Mouse (Mus musculus) liver, embryonic 13.5 days (tissue): Measurements from ENCODE around the gene Wdr48. TPM values are rescaled to one million over a fixed set of nuclear protein-coding genes. Genes with fewer than 3 reads are reported as not detected.
A peak's percentile ranks its signal among the peaks of the same experiment; 100 is the strongest.

Source experiments
- ATAC-seq: fragments of 200-750 bp; cut with Nextera tagmentation; 2 replicates; pipeline ENCODE4 v1.8.0; 2017; ENCODE audit warnings: low read depth, mild to moderate bottlenecking, moderate number of reproducible peaks, moderate library complexity
- DNase-seq: peaks from one replicate; pipeline ENCODE4 v3.0.0; 2022
- H3K27ac ChIP-seq: fragments of 300-500 bp; sonication (generic); 2 replicates; pipeline ENCODE4 v1.5.1; 2015; ENCODE audit warnings: moderate library complexity, mild to moderate bottlenecking, inconsistent platforms
- H3K27me3 ChIP-seq: fragments of 300-500 bp; sonication (generic); 2 replicates; pipeline ENCODE4 v1.6.1; 2015; ENCODE audit warnings: mild to moderate bottlenecking, inconsistent platforms
- H3K36me3 ChIP-seq: fragments of 300-500 bp; sonication (generic); 2 replicates; pipeline ENCODE4 v1.6.1; 2015; ENCODE audit warnings: mild to moderate bottlenecking, inconsistent platforms
- H3K4me1 ChIP-seq: fragments of 300-500 bp; sonication (generic); replicated peaks from 2 replicates; pipeline ENCODE4 v1.6.1; 2015; ENCODE audit warnings: inconsistent platforms
- H3K4me2 ChIP-seq: fragments of 300-500 bp; sonication (generic); 2 replicates; pipeline ENCODE4 v1.6.1; 2015; ENCODE audit warnings: inconsistent platforms, mild to moderate bottlenecking, moderate library complexity
- H3K4me3 ChIP-seq: fragments of 300-500 bp; sonication (generic); replicated peaks from 2 replicates; pipeline ENCODE4 v1.5.1; 2015; ENCODE audit warnings: mild to moderate bottlenecking, inconsistent platforms
- H3K9ac ChIP-seq: fragments of 300-500 bp; sonication (generic); 2 replicates; pipeline ENCODE4 v1.6.1; 2015; ENCODE audit warnings: mild to moderate bottlenecking, inconsistent platforms
- H3K9me3 ChIP-seq: fragments of 300-500 bp; sonication (generic); replicated peaks from 2 replicates; pipeline ENCODE4 v1.6.1; 2016; ENCODE audit warnings: inconsistent platforms
- WGBS: fragments of 180-500 bp; shearing (Covaris S2); methylation state at CpG from one replicate; pipeline ENCODE4 v1.1.7; 2015; ENCODE audit not compliant: insufficient replicate concordance; 5-methylcytosine and 5-hydroxymethylcytosine counted together
- polyA plus RNA-seq: library from polyadenylated mRNA; unstranded; fragments of >200 nt; fragmentation: Nextera tagmentation; extraction: Ambion mirVana; gene quantifications from 2 replicates; pipeline ENCODE4 v1.2.1, GENCODE M21; 2015

Wdr48 gene
- polyA plus RNA-seq, 1 experiment from 2014 or later = 22.8 TPM

DNA sequence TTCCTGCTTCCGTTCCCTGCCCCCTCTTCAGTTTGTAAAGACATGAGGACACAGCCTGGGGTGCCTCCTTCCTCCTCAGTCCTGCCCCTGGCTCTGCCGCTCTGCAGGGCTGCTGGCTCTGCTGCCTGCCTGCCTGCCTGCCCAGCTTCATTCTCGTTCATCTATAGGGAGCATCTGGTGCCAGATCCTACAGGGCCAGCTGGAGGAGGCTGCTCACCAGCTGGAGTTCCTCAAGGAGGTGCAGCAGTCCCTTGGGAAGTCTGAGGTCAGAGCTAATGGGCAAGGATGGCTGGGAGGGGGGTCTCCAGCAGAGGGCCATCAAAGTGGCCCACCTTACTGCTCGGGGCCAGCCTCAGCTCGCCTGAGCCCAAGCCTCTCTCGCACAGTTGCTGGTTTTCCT is 55.8 kb downstream of the Wdr48 start:
- ATAC-seq = no peak

DNA sequence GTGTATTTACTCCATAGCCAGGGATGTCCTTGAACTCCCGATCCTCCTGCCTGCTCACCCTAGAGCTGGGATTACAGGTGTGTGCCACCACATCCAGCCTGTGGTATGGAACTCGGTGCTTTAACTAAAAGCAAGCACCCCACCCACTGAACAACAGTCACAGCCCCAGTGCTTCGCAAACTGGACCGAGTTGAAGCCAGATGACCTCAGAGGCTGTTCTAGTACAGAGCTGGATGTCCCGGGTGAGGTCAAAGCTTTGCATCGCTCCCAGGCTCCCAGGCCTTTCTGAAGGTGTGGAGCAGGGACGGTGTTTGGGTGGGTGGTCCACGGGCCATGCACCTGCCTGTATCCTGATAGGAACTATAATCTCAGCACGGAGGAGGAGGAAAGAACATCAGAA is 56.7 kb downstream of the Wdr48 start:
- no peak overlapping the region for H3K9ac ChIP-seq
- H3K36me3 ChIP-seq = no peaks in the 10 kb centered on the region
- no peaks in the 10 kb centered on the region for H3K9me3 ChIP-seq
- no peaks in the 10 kb centered on the region for H3K4me1 ChIP-seq
- DNase-seq (no peak), ATAC-seq (no peak)
- no peak overlapping the region for H3K4me3 ChIP-seq
- H3K4me2 ChIP-seq = no peak overlapping the region
- H3K27ac ChIP-seq = no peak overlapping the region
- 72% methylated on average over 9 of the region's 9 CpGs for WGBS
- H3K27me3 ChIP-seq = no peaks in the 10 kb centered on the region

More for the DNA sequence above, 55.8 kb downstream of the Wdr48 start:
- Histone ChIP-seq H3K9ac (no peak overlapping the region), H3K4me1 (no peaks in the 10 kb centered on the region), H3K9me3 (no peaks in the 10 kb centered on the region), H3K27ac (no peak overlapping the region), H3K27me3 (no peaks in the 10 kb centered on the region), H3K4me2 (no peak overlapping the region), H3K4me3 (no peak overlapping the region), H3K36me3 (no peaks in the 10 kb centered on the region)
- WGBS = 55% methylated on average over 6 of the region's 6 CpGs
- no peak for DNase-seq

DNA sequence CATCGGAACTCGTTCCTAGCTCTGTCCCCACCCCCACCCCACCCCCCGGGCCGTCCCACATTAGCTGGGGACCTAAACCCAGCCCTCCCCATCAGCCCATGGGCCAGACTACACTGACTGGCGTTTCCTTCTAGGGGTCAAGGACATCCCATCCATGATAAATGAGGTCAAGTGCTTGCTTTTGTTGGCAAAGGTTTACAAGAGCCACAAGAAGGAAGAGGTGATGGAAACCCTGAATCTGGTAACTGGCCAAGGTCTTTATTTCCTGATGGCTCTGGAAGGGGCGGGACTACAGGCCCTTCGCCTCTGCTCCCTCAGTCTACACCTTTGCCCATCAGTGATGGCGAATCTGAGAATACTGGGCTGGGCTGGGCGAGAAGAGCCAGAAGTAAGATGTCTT is 64.2 kb downstream of the Wdr48 start:
- Histone ChIP-seq H3K4me3 (no peak overlapping the region), H3K9ac (no peak overlapping the region), H3K27ac (no peak overlapping the region), H3K36me3 (no peaks in the 10 kb centered on the region), H3K4me1 (peaks cover 10% of the 10 kb centered on the region), H3K4me2 (no peak overlapping the region), H3K9me3 (no peaks in the 10 kb centered on the region), H3K27me3 (no peaks in the 10 kb centered on the region)
- no peak for ATAC-seq
- DNase-seq = no peak
- 55% methylated on average over 9 of the region's 9 CpGs for WGBS

DNA sequence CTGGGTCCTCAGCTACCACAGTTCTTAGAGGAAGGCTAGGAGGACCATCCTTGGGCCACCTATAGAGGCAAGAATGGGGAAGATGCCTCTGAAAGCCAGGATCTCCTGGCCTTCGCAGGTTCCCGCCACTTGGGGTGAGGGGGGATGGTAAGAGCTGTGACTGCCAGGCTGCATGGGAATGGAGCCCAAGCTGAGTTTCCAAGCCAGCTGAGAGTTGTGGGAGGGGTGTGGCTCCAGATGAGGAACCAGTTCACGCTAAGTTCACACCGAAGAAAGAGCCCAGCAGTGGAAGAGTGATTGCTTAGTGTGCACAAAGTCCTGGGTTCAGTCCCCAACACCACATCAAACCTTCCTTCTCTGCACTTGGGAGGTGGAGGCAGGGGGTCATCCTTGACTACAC is 67.5 kb downstream of the Wdr48 start:
- DNase-seq = no peak
- Histone ChIP-seq H3K4me2 (no peak overlapping the region), H3K27ac (no peak overlapping the region), H3K36me3 (no peaks in the 10 kb centered on the region), H3K9me3 (no peaks in the 10 kb centered on the region), H3K27me3 (no peaks in the 10 kb centered on the region), H3K4me1 (peaks cover 21% of the 10 kb centered on the region), H3K4me3 (no peak overlapping the region), H3K9ac (no peak overlapping the region)
- 57% methylated on average over 4 of the region's 4 CpGs for WGBS
- ATAC-seq = no peak

DNA sequence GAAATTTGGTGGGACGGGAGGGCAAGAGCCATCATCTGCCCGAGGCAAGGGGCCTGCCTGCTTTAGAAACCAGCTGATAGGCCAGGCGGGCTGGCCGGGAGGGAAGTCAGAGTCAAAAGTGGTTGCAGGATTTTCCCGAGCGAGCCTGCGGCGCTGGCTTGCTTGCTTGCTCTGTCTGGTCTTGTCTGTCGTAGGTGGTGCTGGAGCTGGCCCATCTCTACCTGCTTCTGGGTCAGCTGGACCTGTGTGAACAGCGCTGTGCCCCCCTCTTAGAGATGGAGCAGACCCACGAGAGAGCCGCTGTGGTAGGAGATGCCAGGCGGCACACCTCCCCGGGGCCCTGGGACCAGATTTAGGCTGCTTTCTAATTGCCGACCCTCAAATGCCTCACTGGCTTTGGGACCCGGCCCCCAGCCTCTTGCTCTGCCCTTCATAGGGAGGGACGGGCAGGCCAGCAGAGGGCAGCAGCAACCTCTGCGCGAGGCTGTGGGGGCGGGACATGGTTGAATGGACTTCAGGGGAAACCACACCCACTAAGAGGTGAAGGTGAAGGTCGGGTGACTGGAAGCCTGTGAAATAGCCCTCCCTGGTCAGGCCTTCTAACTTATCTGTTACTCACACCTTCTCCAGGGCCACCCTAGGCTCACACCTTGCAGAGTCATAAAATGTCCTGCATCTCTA is 68.4 kb downstream of the Wdr48 start:
- Histone ChIP-seq H3K36me3 (no peaks in the 10 kb centered on the region), H3K4me2 (peak overlapping the region; percentile 34), H3K4me1 (peaks cover 21% of the 10 kb centered on the region), H3K27me3 (no peaks in the 10 kb centered on the region), H3K27ac (no peak overlapping the region), H3K9me3 (no peaks in the 10 kb centered on the region), H3K9ac (peak overlapping the region; percentile 15; the same call in 1 of the 2 replicates), H3K4me3 (peak overlapping the region; percentile 11)
- 11% methylated on average over 21 of the region's 21 CpGs for WGBS
- peak; percentile 78 for ATAC-seq
- DNase-seq = peak; percentile 61

DNA sequence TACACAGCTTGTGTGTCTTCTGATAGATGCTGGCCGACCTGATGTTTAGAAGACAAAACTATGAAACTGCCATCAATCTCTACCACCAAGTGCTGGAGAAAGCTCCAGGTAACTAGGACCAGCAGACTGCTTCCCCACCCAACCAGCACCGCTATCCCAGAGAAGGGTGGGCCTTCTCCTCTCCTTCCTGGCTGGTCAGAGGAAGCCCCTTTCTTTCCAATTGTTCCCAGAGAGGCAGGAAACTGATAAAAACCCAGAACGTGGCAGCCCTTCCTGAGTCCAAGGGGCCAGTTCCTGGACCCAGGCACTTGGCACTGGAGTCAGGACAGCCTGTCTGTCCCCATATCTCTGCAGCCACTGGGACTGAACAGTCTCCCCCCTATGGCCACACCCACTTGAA is 69.5 kb downstream of the Wdr48 start:
- WGBS = 48% methylated on average over 3 of the region's 3 CpGs
- Histone ChIP-seq H3K9me3 (no peaks in the 10 kb centered on the region), H3K4me3 (no peak overlapping the region), H3K9ac (no peak overlapping the region), H3K36me3 (no peaks in the 10 kb centered on the region), H3K27ac (no peak overlapping the region; the same call in 1 of the 2 replicates), H3K27me3 (no peaks in the 10 kb centered on the region), H3K4me1 (peaks cover 21% of the 10 kb centered on the region), H3K4me2 (no peak overlapping the region)
- ATAC-seq (peak; percentile 42), DNase-seq (no peak)

DNA sequence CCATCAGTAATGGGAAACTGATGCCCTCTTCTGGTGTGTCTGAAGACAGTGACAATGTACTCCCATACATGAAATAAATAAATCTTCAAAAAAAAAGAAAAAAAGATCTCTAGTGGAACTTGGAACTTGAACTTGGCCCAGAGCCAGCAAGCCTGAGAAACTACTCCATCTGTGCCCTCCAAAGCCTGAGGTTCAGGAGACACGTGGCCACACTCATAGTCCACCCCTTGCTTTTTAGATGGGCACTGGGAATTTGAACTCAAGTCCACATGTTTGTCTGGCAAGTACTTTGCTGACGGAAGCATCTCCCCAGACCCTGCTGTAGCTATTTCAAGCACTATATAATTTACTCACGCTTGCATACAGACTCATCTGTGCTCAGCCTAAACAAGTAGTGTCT is 70.5 kb downstream of the Wdr48 start:
- Histone ChIP-seq H3K36me3 (no peaks in the 10 kb centered on the region), H3K27ac (no peak overlapping the region), H3K9me3 (no peaks in the 10 kb centered on the region), H3K4me1 (peaks cover 21% of the 10 kb centered on the region), H3K9ac (no peak overlapping the region), H3K27me3 (no peaks in the 10 kb centered on the region), H3K4me3 (no peak overlapping the region), H3K4me2 (no peak overlapping the region)
- DNase-seq (no peak), ATAC-seq (no peak)
- 49% methylated on average over 3 of the region's 3 CpGs for WGBS

DNA sequence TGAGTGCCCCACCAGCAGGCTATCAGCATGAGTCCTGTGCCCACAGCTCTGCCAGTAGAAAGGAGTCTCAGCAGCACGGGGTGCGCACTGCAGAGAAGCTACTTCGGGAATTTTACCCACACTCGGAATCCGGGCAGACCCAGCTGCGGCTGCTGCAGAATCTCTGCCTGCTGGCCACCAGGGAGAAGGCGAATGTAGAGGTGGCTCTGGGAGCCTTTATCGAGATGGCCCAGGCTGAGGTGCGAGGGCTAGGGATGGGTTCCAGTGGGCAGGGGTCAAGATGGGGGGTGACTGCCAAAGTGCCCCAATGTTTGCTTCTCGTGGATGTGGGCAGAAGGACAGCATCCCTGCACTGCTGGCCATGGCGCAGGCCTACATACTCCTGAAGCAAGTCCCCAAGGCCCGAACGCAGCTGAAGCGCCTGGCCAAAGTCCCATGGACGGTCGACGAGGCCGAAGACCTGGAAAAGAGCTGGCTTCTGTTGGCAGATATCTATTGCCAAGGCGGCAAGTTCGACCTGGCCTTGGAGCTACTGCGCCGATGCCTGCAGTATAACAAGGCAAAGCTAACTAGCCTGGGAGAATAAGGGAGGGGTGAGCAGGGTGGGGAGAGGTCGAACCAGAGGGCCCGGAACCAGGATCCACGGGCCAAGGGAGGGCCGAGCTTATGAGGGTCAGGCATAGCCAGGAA is 71.7 kb downstream of the Wdr48 start:
- no peak for ATAC-seq
- WGBS = 83% methylated on average over 26 of the region's 26 CpGs
- Histone ChIP-seq H3K36me3 (no peaks in the 10 kb centered on the region), H3K9me3 (no peaks in the 10 kb centered on the region), H3K4me3 (no peak overlapping the region), H3K4me2 (no peak overlapping the region), H3K9ac (no peak overlapping the region), H3K27me3 (no peaks in the 10 kb centered on the region), H3K4me1 (peaks cover 21% of the 10 kb centered on the region), H3K27ac (no peak overlapping the region)
- no peak for DNase-seq

DNA sequence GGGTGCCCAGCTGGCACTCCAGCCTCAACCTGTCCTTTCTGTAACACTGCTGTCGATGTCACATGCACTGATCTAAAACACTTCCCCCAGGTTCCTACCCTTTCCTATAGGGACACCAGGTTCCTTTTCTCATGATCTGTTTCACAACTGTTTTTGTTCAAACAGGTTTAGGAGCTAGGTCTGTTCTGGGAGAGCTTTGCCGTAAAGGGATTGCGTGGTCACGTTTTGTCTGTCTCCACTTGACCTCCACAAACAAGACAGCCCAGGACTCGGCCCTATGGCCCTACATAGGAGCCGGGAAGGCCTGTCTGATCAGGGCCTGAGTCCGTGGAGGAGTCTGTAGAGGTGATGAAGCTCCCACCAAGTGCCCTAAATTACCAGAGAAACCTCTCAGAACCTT is 75.1 kb downstream of the Wdr48 start:
- Histone ChIP-seq H3K4me1 (peaks cover 5% of the 10 kb centered on the region), H3K9ac (no peak overlapping the region), H3K27ac (no peak overlapping the region), H3K36me3 (peaks cover 23% of the 10 kb centered on the region), H3K9me3 (no peaks in the 10 kb centered on the region), H3K4me2 (no peak overlapping the region), H3K4me3 (no peak overlapping the region), H3K27me3 (no peaks in the 10 kb centered on the region)
- DNase-seq (no peak), ATAC-seq (no peak)
- WGBS = 69% methylated on average over 7 of the region's 7 CpGs

DNA sequence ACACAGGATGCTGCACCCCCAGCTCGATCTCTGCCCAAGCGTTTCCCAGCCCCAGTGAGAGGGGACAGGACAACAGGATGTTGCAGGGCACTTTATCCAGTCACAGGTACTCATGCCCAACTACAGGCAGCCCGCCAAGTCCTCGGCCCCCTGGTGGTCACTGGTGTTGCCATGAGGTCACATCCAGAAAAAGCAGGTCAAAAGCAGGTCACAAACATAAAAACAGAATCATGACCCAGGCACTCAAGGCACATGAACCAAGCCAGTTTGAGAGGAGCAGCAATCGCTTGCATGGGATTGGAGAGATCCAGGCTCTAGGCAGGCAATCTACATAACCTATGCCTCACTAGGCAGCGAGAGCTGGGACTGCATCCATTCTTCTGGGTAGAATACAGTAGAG is 75.5 kb downstream of the Wdr48 start:
- Histone ChIP-seq H3K27me3 (no peaks in the 10 kb centered on the region), H3K27ac (no peak overlapping the region), H3K4me2 (no peak overlapping the region), H3K36me3 (peaks cover 23% of the 10 kb centered on the region), H3K9me3 (no peaks in the 10 kb centered on the region), H3K4me1 (peaks cover 4% of the 10 kb centered on the region; the same call in 1 of the 2 replicates), H3K4me3 (no peak overlapping the region), H3K9ac (no peak overlapping the region)
- DNase-seq (no peak), ATAC-seq (no peak)
- 40% methylated on average over 6 of the region's 6 CpGs for WGBS

DNA sequence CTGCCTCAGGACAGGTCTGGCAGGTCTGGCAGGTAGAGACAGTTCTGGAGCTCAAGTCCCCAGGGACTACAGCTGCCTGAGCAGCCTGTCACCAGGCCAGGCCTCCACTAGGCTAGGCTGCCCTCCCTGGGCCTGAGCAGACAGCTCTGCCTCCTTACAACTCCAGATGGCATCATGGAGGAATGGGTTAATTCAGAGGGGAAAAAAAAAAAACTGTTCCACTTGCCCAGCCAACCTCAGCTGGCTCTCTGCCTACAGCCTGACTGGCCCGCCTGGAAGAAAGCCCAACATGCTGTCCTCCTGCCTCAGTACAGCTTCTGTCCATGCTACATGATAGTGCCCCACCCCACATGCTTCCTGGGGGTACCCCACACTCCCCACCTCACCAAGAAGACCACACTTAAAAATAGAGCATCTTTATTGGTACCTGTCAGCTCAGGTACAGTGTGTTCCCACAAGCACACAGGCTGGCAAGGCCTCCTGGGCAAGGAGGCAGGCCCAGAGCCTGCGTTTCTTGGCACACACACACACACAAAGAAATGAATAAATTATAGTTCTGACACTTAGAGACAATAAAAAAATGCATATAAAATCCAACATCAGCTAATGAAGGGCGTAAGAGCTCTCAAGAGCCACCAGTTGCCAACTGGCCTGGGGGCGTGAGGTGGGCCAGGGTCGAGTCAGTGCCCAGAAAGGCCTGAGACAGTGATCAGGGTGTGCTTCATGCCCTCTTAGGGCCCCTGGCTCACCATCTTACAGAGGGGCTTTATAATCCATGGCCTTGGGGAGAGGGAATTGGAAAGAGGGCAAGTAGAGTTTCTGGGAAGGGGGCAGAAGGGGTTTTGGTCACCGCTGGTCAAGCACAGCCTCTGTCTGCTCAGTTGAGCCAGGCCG is 76.3 kb downstream of the Wdr48 start:
- H3K4me1 ChIP-seq = peaks cover 4% of the 10 kb centered on the region; the same call in 1 of the 2 replicates
- H3K36me3 ChIP-seq = peaks cover 23% of the 10 kb centered on the region
- H3K4me3 ChIP-seq = no peak overlapping the region
- no peaks in the 10 kb centered on the region for H3K9me3 ChIP-seq
- H3K27ac ChIP-seq = no peak overlapping the region
- no peak for ATAC-seq
- no peaks in the 10 kb centered on the region for H3K27me3 ChIP-seq
- DNase-seq = no peak
- 76% methylated on average over 7 of the region's 7 CpGs for WGBS
- no peak overlapping the region for H3K4me2 ChIP-seq
- H3K9ac ChIP-seq = no peak overlapping the region
